In the genomic region with DNA sequence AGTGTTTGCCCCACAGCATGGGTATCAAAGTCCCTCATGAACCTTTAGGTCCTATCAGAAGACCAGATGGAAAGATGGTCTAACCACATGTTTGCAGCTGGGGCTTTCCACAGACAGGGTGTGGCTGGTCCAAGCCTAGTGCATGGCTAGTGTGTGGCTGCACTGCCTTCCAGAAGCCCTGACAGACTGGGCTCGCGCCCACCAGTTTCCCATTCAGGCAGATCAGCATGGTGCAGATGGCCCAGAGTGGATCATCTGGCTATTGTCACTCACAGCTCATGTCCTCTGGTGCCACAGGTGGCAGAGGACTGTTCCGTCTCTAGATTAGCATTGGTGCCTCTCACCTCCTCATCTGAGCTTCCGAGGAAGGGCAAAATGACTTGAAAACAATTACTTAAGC, we compare ENCODE assay signal across 15 mouse cellular contexts. TPM values are rescaled to one million over a fixed set of nuclear protein-coding genes. Genes with fewer than 3 reads are reported as not detected.
DNase-seq lines count a peak whose midpoint lies in the region; ATAC-seq and TF ChIP-seq lines count a peak whose summit lies in the region.
"Had no signal": no experiment of that assay in that cellular context is flagged by ENCODE, and none has a peak within 500 bp of the region (broad histone marks: within the 10 kb centered on the region; RNA-seq: fewer than 3 reads in every experiment).

No protein-coding gene starts in this region.

- H3K36me3 ChIP-seq in limb, embryonic 13.5 days = no peaks in the 10 kb centered on the region; the same call in 1 of the 2 replicates
- no peaks in the 10 kb centered on the region for H3K36me3 ChIP-seq in limb, embryonic 10.5 days
- 0 out of 2 replicates have a peak, but pooled peaks cover 4% of the 10 kb centered on the region for H3K36me3 ChIP-seq in heart, postnatal 0 days (replicated peaks; ENCODE audit: control insufficient read depth, insufficient read depth, low read length)
- H3K36me3 ChIP-seq in hindbrain, embryonic 14.5 days (replicated peaks; ENCODE audit: control insufficient read depth, insufficient read depth) = no peaks in the 10 kb centered on the region
- H3K36me3 ChIP-seq: G1E; hindbrain, embryonic 13.5 days; lung, embryonic 15.5 days; midbrain, embryonic 12.5 days; neural tube, embryonic 12.5 days had no signal

- DNase-seq in cerebellum, postnatal 10 days = peak; percentile 25 to 26
- DNase-seq in cerebellum, adult 11-12 months = no peak
- no peak for DNase-seq in limb, embryonic 10.5 days (ENCODE audit: low spot score)
- DNase-seq in heart, postnatal 0 days (ENCODE audit: low spot score) = no peak
- DNase-seq in hindbrain, embryonic 14.5 days (ENCODE audit: low spot score) = no peak
- no peak for DNase-seq in adrenal gland, postnatal 14 days
- DNase-seq: cerebellum, postnatal 36 days; kidney, postnatal 14 days had no signal

- peaks cover 12% of the 10 kb centered on the region for H3K9me3 ChIP-seq in limb, embryonic 13.5 days
- H3K9me3 ChIP-seq in limb, embryonic 10.5 days (replicated peaks) = peaks cover 3% of the 10 kb centered on the region; the same call in 1 of the 2 replicates
- H3K9me3 ChIP-seq in heart, postnatal 0 days (replicated peaks; ENCODE audit: control insufficient read depth, low read length) = no peaks in the 10 kb centered on the region
- H3K9me3 ChIP-seq in hindbrain, embryonic 14.5 days (ENCODE audit: control insufficient read depth, low read length) = no peaks in the 10 kb centered on the region
- H3K9me3 ChIP-seq: G1E; lung, embryonic 15.5 days had no signal

- H3K4me1 ChIP-seq in limb, embryonic 13.5 days = peaks cover 16% of the 10 kb centered on the region
- H3K4me1 ChIP-seq in limb, embryonic 10.5 days = peaks cover 17% of the 10 kb centered on the region
- H3K4me1 ChIP-seq in heart, postnatal 0 days (ENCODE audit: control insufficient read depth, insufficient read depth) = peaks cover 59% of the 10 kb centered on the region
- H3K4me1 ChIP-seq in hindbrain, embryonic 14.5 days (replicated peaks; ENCODE audit: control insufficient read depth, insufficient read depth, low read length) = no peaks in the 10 kb centered on the region
- H3K4me1 ChIP-seq: hindbrain, embryonic 13.5 days; midbrain, embryonic 12.5 days; neural tube, embryonic 12.5 days had no signal

- peaks cover 7% of the 10 kb centered on the region; the same call in 1 of the 2 replicates for H3K27me3 ChIP-seq in limb, embryonic 13.5 days
- no peaks in the 10 kb centered on the region for H3K27me3 ChIP-seq in limb, embryonic 10.5 days (ENCODE audit: low read depth, poor library complexity, severe bottlenecking)
- no peaks in the 10 kb centered on the region for H3K27me3 ChIP-seq in heart, postnatal 0 days (ENCODE audit: control insufficient read depth, insufficient read depth, low read length)
- H3K27me3 ChIP-seq in hindbrain, embryonic 14.5 days (ENCODE audit: control insufficient read depth, insufficient read depth, low read length) = no peaks in the 10 kb centered on the region
- H3K27me3 ChIP-seq: hindbrain, embryonic 13.5 days; lung, embryonic 15.5 days; midbrain, embryonic 12.5 days; neural tube, embryonic 12.5 days had no signal

- no peak overlapping the region for H3K27ac ChIP-seq in limb, embryonic 13.5 days
- no peak overlapping the region for H3K27ac ChIP-seq in limb, embryonic 10.5 days
- H3K27ac ChIP-seq in heart, postnatal 0 days (ENCODE audit: low read depth) = peak overlapping the region; percentile 96
- H3K27ac ChIP-seq in hindbrain, embryonic 14.5 days = no peak overlapping the region
- H3K27ac ChIP-seq: hindbrain, embryonic 13.5 days; lung, embryonic 15.5 days; midbrain, embryonic 12.5 days; neural tube, embryonic 12.5 days had no signal

- 31% methylated on average over 4 of the region's 4 CpGs for WGBS in limb, embryonic 13.5 days
- 40% methylated on average over 4 of the region's 4 CpGs for WGBS in limb, embryonic 10.5 days
- 16% methylated on average over 4 of the region's 4 CpGs for WGBS in heart, postnatal 0 days
- 67% methylated on average over 4 of the region's 4 CpGs for WGBS in hindbrain, embryonic 14.5 days

- H3K4me2 ChIP-seq in limb, embryonic 13.5 days (replicated peaks) = no peak overlapping the region
- H3K4me2 ChIP-seq in heart, postnatal 0 days (ENCODE audit: low read depth, low read length) = peak overlapping the region; percentile 5; the same call in 1 of the 2 replicates
- H3K4me2 ChIP-seq in hindbrain, embryonic 14.5 days (replicated peaks) = no peak overlapping the region
- H3K4me2 ChIP-seq: hindbrain, embryonic 13.5 days; lung, embryonic 15.5 days; midbrain, embryonic 12.5 days; neural tube, embryonic 12.5 days had no signal

- H3K9ac ChIP-seq in limb, embryonic 13.5 days = no peak overlapping the region
- H3K9ac ChIP-seq in heart, postnatal 0 days (replicated peaks; ENCODE audit: low read depth, low read length) = 0 out of 2 replicates have a peak overlapping the region, but pooled peaks have one; percentile 20
- no peak overlapping the region for H3K9ac ChIP-seq in hindbrain, embryonic 14.5 days
- H3K9ac ChIP-seq: hindbrain, embryonic 13.5 days; lung, embryonic 15.5 days; midbrain, embryonic 12.5 days; neural tube, embryonic 12.5 days had no signal

- H3K4me3 ChIP-seq in limb, embryonic 13.5 days = no peak overlapping the region
- no peak overlapping the region for H3K4me3 ChIP-seq in limb, embryonic 10.5 days
- H3K4me3 ChIP-seq in heart, postnatal 0 days (ENCODE audit: low read depth, low read length) = no peak overlapping the region
- H3K4me3 ChIP-seq in hindbrain, embryonic 14.5 days (replicated peaks; ENCODE audit: low read length) = no peak overlapping the region
- H3K4me3 ChIP-seq: hindbrain, embryonic 13.5 days; lung, embryonic 15.5 days; midbrain, embryonic 12.5 days; neural tube, embryonic 12.5 days had no signal

- peak; percentile 51; the same call in 1 of the 2 replicates for ATAC-seq in limb, embryonic 13.5 days (ENCODE audit: low FRiP score, low read depth)
- peak; percentile 53 for ATAC-seq in heart, postnatal 0 days (ENCODE audit: insufficient read depth, low read depth)
- peak; percentile 34 for ATAC-seq in megakaryocyte progenitor cell, adult 5-6 weeks (replicated peaks; ENCODE audit: poor library complexity)
- ATAC-seq in hindbrain, embryonic 14.5 days (ENCODE audit: low FRiP score) = no peak

- TF ChIP-seq CTCF in heart, postnatal 0 days (IDR thresholded peaks at IDR 0.05; ENCODE audit: low read depth) = no peak

- TF ChIP-seq EP300 in heart, postnatal 0 days (IDR thresholded peaks at IDR 0.05; ENCODE audit: low read depth) = 0 out of 2 replicates have a peak, but pooled peaks have one; percentile 17

RNA-seq across cellular contexts. Expression of a gene that starts 33.8 kb away (rescaled TPM):
- polyA plus RNA-seq in limb, embryonic 13.5 days (2015; fragmentation: Nextera tagmentation; extraction: Ambion mirVana) = 3.7 and 5.1 TPM in 2 replicates
- 0.73 and 1.9 TPM in 2 replicates for polyA plus RNA-seq in limb, embryonic 10.5 days (2016; fragmentation: Nextera tagmentation; extraction: Ambion mirVana)
- total RNA-seq in heart, postnatal 0 days (2014; rRNA removed; ENCODE audit: low replicate concordance) = 328 and 340 TPM in 2 replicates
- polyA plus RNA-seq in heart, postnatal 0 days (2015; fragmentation: Nextera tagmentation; extraction: Ambion mirVana) = 58.5 and 65.2 TPM in 2 replicates
- total RNA-seq in megakaryocyte progenitor cell, adult 5-6 weeks (2015) = 0.05 TPM in 1 of 2 replicates, not detected in the other
- 0.03 and 0.17 TPM in 2 replicates for total RNA-seq in megakaryocyte progenitor cell, adult 5-6 weeks (2017)
- polyA plus RNA-seq in hindbrain, embryonic 14.5 days (2014; fragmentation: Nextera tagmentation; extraction: Ambion mirVana) = 0.87 and 0.94 TPM in 2 replicates
- 1.3 TPM in 2 replicates for total RNA-seq in adrenal gland, postnatal 14 days (2021)

Comparison
In these comparisons a context has a peak if more than half of its experiments do, and no peak if none do; other contexts are left out.
1. DNase-seq: peak in cerebellum, postnatal 10 days (2 of 2); none in cerebellum, adult 11-12 months (single experiment), limb, embryonic 10.5 days (single experiment), heart, postnatal 0 days (single experiment), hindbrain, embryonic 14.5 days (single experiment) and adrenal gland, postnatal 14 days (single experiment).